Mouse (Mus musculus): ENCODE measurements at regions not wholly inside any gene's neighbourhood (a gene's known extent, or its start where the extent isn't known, plus 50 kb on each side); places are given as distances from the start of the nearest gene placed in this dataset.
A peak's percentile ranks its signal among the peaks of the same experiment; 100 is the strongest.

- Histone ChIP-seq H3K4me2 (ENCODE audit: low read depth) (no peak overlapping the region), H3K9ac (ENCODE audit: low read length) (no peak overlapping the region), H3K9me3 (ENCODE audit: control insufficient read depth, low read length) (no peaks in the 10 kb centered on the region), H3K36me3 (ENCODE audit: control insufficient read depth, insufficient read depth, low read length) (no peaks in the 10 kb centered on the region), H3K4me3 (ENCODE audit: low read depth, low read length) (no peak overlapping the region), H3K27me3 (ENCODE audit: control insufficient read depth, insufficient read depth, low read length) (no peaks in the 10 kb centered on the region), H3K4me1 (ENCODE audit: control insufficient read depth, insufficient read depth, low read length) (no peaks in the 10 kb centered on the region; the same call in 1 of the 2 replicates), H3K27ac (ENCODE audit: low read depth, low read length) (no peak overlapping the region)
- DNase-seq (ENCODE audit: low spot score) (no peak), ATAC-seq (ENCODE audit: insufficient read depth, low FRiP score, low TSS enrichment) (no peak)
- 55% methylated on average over 8 of the region's 8 CpGs for WGBS
Observed at GRCm38 (mm10) chr19:21159189-21160137, 112.6 kb upstream of the Zfand5 start.

DNA sequence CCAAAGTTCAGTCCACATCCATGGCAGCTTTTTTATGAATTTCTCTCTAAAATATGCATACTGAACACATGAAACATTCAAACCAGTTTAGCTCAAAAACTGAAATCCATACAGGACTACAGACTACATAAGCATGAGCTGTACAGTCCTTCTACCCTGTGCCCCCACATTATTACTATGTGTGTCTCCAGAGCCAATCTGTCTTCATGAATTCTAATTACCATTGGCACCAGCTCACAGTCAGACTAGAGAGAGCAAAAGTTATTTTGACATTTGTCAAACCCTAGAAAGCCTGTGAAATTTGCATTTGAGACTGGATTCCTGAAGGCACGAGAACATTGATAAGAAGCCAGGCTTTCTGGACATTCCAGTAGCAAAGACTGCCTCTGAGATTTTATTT, 117.9 kb upstream of the Zfand5 start:
- H3K9ac ChIP-seq (ENCODE audit: low read length): no peak overlapping the region
- no peak for ATAC-seq (ENCODE audit: insufficient read depth, low FRiP score, low TSS enrichment)
- no peaks in the 10 kb centered on the region for H3K27me3 ChIP-seq (ENCODE audit: control insufficient read depth, insufficient read depth, low read length)
- H3K4me2 ChIP-seq (ENCODE audit: low read depth): no peak overlapping the region
- no peak overlapping the region for H3K4me3 ChIP-seq (ENCODE audit: low read depth, low read length)
- no peak overlapping the region for H3K27ac ChIP-seq (ENCODE audit: low read depth, low read length)
- H3K36me3 ChIP-seq (ENCODE audit: control insufficient read depth, insufficient read depth, low read length): no peaks in the 10 kb centered on the region
- no peak for DNase-seq (ENCODE audit: low spot score)
- WGBS: 73% methylated on average over 1 of the region's 1 CpGs
- peaks cover 5% of the 10 kb centered on the region; the same call in 1 of the 2 replicates for H3K4me1 ChIP-seq (ENCODE audit: control insufficient read depth, insufficient read depth, low read length)
- H3K9me3 ChIP-seq (ENCODE audit: control insufficient read depth, low read length): no peaks in the 10 kb centered on the region

DNA sequence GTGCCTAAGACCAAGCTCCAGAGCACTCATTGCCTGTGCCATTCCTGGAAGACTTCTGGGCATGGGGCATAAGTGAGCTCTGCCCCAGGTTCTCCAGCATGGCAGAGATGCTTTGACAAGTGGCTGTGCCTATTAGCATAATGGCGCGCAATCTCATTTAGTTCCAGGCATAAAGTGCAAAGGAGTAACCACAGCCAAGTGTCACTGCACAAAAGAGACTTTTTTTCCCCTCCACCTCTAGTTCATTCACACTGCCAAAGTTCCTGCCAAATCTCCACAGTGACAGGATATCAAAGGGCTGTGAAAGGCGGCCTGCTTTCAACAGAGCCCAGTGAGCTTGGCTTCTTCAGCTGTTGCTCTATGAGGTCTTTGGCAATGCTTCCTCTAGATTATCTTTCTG, 120.1 kb upstream of the Zfand5 start:
- Histone ChIP-seq H3K9ac (ENCODE audit: low read length) (no peak overlapping the region), H3K27me3 (ENCODE audit: control insufficient read depth, insufficient read depth, low read length) (no peaks in the 10 kb centered on the region), H3K4me2 (ENCODE audit: low read depth) (no peak overlapping the region), H3K4me1 (ENCODE audit: control insufficient read depth, insufficient read depth, low read length) (peaks cover 5% of the 10 kb centered on the region; the same call in 1 of the 2 replicates), H3K27ac (ENCODE audit: low read depth, low read length) (no peak overlapping the region), H3K4me3 (ENCODE audit: low read depth, low read length) (no peak overlapping the region), H3K9me3 (ENCODE audit: control insufficient read depth, low read length) (no peaks in the 10 kb centered on the region), H3K36me3 (ENCODE audit: control insufficient read depth, insufficient read depth, low read length) (no peaks in the 10 kb centered on the region)
- peak; percentile 65; the same call in 1 of the 2 replicates for ATAC-seq (ENCODE audit: insufficient read depth, low FRiP score, low TSS enrichment)
- DNase-seq (ENCODE audit: low spot score): peak; percentile 23
- 43% methylated on average over 3 of the region's 3 CpGs for WGBS

- Histone ChIP-seq H3K4me3 (ENCODE audit: low read depth, low read length) (no peak overlapping the region), H3K27ac (ENCODE audit: low read depth, low read length) (no peak overlapping the region), H3K9me3 (ENCODE audit: control insufficient read depth, low read length) (no peaks in the 10 kb centered on the region), H3K4me2 (ENCODE audit: low read depth) (no peak overlapping the region), H3K9ac (ENCODE audit: low read length) (no peak overlapping the region), H3K36me3 (ENCODE audit: control insufficient read depth, insufficient read depth, low read length) (no peaks in the 10 kb centered on the region), H3K4me1 (ENCODE audit: control insufficient read depth, insufficient read depth, low read length) (peaks cover 5% of the 10 kb centered on the region; the same call in 1 of the 2 replicates), H3K27me3 (ENCODE audit: control insufficient read depth, insufficient read depth, low read length) (no peaks in the 10 kb centered on the region)
- no peak for DNase-seq (ENCODE audit: low spot score)
- ATAC-seq (ENCODE audit: insufficient read depth, low FRiP score, low TSS enrichment): no peak
- WGBS: 79% methylated on average over 3 of the region's 3 CpGs
Observed at GRCm38 (mm10) chr19:21150849-21151248, 121.2 kb upstream of the Zfand5 start.

- no peak for ATAC-seq (ENCODE audit: insufficient read depth, low FRiP score, low TSS enrichment)
- no peak overlapping the region for H3K27ac ChIP-seq (ENCODE audit: low read depth, low read length)
- WGBS: 89% methylated on average over 1 of the region's 1 CpGs
- no peaks in the 10 kb centered on the region for H3K27me3 ChIP-seq (ENCODE audit: control insufficient read depth, insufficient read depth, low read length)
- no peaks in the 10 kb centered on the region for H3K9me3 ChIP-seq (ENCODE audit: control insufficient read depth, low read length)
- no peak for DNase-seq (ENCODE audit: low spot score)
- no peak overlapping the region for H3K9ac ChIP-seq (ENCODE audit: low read length)
- no peaks in the 10 kb centered on the region for H3K36me3 ChIP-seq (ENCODE audit: control insufficient read depth, insufficient read depth, low read length)
- no peak overlapping the region for H3K4me3 ChIP-seq (ENCODE audit: low read depth, low read length)
- peaks cover 5% of the 10 kb centered on the region; the same call in 1 of the 2 replicates for H3K4me1 ChIP-seq (ENCODE audit: control insufficient read depth, insufficient read depth, low read length)
- H3K4me2 ChIP-seq (ENCODE audit: low read depth): no peak overlapping the region
Observed at GRCm38 (mm10) chr19:21150241-21150640, 121.8 kb upstream of the Zfand5 start.

DNA sequence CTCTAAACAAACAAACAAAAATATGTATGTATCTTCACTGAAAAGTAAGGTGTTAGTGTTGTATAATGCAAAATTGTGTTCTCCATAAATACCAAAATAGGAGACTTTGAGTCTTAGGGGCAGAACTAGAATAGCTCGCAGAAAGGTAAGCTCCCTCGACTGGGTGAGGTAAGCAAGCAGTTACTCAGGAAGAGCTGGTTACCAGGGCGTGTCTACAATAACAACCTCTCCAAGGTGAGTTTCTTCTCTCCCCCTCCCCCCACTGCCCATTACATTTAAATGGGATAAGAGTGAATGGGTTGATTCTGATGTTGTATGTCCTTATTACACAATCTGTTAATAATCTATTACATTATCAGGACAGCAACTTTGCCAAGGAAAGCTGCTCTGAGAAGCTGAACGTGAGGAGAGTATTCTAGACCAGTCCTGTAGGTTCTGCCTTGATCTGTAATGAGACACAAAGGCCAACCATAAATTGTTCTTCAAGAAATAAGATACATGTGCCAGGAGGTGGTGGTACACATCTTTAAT, 125.2 kb upstream of the Zfand5 start:
- H3K4me1 ChIP-seq (ENCODE audit: control insufficient read depth, insufficient read depth, low read length): peaks cover 17% of the 10 kb centered on the region
- H3K27me3 ChIP-seq (ENCODE audit: control insufficient read depth, insufficient read depth, low read length): no peaks in the 10 kb centered on the region
- 82% methylated on average over 4 of the region's 4 CpGs for WGBS
- H3K9me3 ChIP-seq (ENCODE audit: control insufficient read depth, low read length): no peaks in the 10 kb centered on the region
- no peak overlapping the region for H3K27ac ChIP-seq (ENCODE audit: low read depth, low read length)
- H3K36me3 ChIP-seq (ENCODE audit: control insufficient read depth, insufficient read depth, low read length): no peaks in the 10 kb centered on the region
- no peak for DNase-seq (ENCODE audit: low spot score)
- no peak for ATAC-seq (ENCODE audit: insufficient read depth, low FRiP score, low TSS enrichment)
- no peak overlapping the region for H3K4me2 ChIP-seq (ENCODE audit: low read depth)
- no peak overlapping the region for H3K4me3 ChIP-seq (ENCODE audit: low read depth, low read length)
- H3K9ac ChIP-seq (ENCODE audit: low read length): no peak overlapping the region

DNA sequence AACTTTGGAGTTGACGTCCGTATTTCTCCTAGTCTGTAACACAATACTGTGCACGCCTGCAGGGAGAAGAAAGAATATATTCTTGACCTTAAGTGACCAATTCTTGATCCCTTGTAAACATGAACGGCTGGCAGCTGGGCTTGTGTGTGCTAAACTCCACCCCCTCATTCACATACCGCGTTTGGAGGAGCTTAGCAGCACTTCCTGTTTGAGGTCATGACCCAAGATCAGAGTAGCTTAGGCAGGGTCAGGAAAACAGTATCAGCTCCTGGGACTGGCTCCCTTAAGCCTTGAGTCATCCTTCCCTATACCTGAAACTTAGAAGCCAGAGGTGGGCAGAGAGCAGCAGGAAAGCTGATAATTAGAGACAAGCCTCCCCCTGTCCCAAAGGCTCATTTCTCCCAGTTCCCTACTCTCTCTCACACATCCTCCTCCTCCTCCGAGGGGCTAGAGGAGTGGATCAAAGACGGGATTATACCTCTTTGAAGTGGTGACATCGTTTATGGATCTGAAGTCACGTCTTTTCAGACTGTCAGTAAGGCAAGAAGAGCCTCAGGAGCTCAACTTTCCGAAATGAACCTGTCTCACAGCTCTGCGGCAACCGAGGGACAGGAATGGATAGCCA, 127.3 kb upstream of the Zfand5 start:
- DNase-seq (ENCODE audit: low spot score): peak; percentile 16
- Histone ChIP-seq H3K9me3 (ENCODE audit: control insufficient read depth, low read length) (no peaks in the 10 kb centered on the region), H3K4me1 (ENCODE audit: control insufficient read depth, insufficient read depth, low read length) (peaks cover 17% of the 10 kb centered on the region), H3K36me3 (ENCODE audit: control insufficient read depth, insufficient read depth, low read length) (no peaks in the 10 kb centered on the region), H3K4me2 (ENCODE audit: low read depth) (peak overlapping the region; percentile 5; the same call in 1 of the 2 replicates), H3K27me3 (ENCODE audit: control insufficient read depth, insufficient read depth, low read length) (no peaks in the 10 kb centered on the region), H3K4me3 (ENCODE audit: low read depth, low read length) (no peak overlapping the region), H3K9ac (ENCODE audit: low read length) (no peak overlapping the region), H3K27ac (ENCODE audit: low read depth, low read length) (no peak overlapping the region)
- ATAC-seq (ENCODE audit: insufficient read depth, low FRiP score, low TSS enrichment): peak; percentile 67
- 13% methylated on average over 13 of the region's 13 CpGs for WGBS

DNA sequence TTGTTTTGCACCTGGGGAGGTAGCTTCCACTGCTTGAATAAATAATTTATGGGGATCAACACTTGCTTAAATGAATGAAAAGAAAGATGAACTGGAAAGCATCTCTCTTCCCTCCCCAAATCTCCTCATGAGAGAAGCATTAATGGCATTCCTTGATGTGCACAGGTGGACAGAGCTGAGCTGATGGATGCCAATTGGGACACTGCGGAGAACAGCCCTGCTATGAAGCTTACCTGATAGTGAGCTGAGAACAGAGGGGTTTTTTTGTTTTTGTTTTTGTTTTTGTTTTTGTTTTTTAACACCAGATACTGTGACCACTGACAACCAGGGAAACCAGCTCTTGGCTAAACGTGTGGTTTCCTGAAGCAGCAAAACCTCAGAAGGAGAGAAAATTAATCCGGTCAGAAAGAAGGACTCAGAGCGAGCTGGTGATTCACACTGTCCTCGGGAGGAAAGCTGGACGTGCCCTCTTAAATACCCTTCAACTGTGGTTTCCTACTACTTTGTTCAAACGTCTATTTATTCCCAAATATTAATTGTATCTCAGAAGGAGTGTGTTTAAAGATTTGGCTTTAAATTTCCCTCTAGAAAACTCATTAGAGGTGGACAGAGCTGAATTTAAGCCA, 128.0 kb upstream of the Zfand5 start:
- DNase-seq (ENCODE audit: low spot score) (no peak), ATAC-seq (ENCODE audit: insufficient read depth, low FRiP score, low TSS enrichment) (no peak)
- H3K4me2 ChIP-seq (ENCODE audit: low read depth): peak overlapping the region; percentile 5; the same call in 1 of the 2 replicates
- H3K9me3 ChIP-seq (ENCODE audit: control insufficient read depth, low read length): no peaks in the 10 kb centered on the region
- H3K36me3 ChIP-seq (ENCODE audit: control insufficient read depth, insufficient read depth, low read length): no peaks in the 10 kb centered on the region
- 44% methylated on average over 7 of the region's 7 CpGs for WGBS
- no peak overlapping the region for H3K9ac ChIP-seq (ENCODE audit: low read length)
- H3K4me3 ChIP-seq (ENCODE audit: low read depth, low read length): no peak overlapping the region
- H3K4me1 ChIP-seq (ENCODE audit: control insufficient read depth, insufficient read depth, low read length): peaks cover 17% of the 10 kb centered on the region
- H3K27ac ChIP-seq (ENCODE audit: low read depth, low read length): no peak overlapping the region
- no peaks in the 10 kb centered on the region for H3K27me3 ChIP-seq (ENCODE audit: control insufficient read depth, insufficient read depth, low read length)

Data from neural tube, embryonic 11.5 days (tissue).